Mouse (Mus musculus): ENCODE results near the gene Spry2.

- TF ChIP-seq CTCF (IDR thresholded peaks at IDR 0.05; ENCODE audit: low read depth) (no peak), EP300 (optimal IDR thresholded peaks at IDR 0.05) (no peak)
Measured at GRCm38 (mm10) chr14:105860920-105861319, 35.7 kb downstream of the Spry2 start.
